Mouse (Mus musculus) cerebellum, postnatal 4 days (tissue): ENCODE measurements at regions not wholly inside any gene's neighbourhood (a gene's known extent, or its start where the extent isn't known, plus 50 kb on each side); places are given as distances from the start of the nearest gene placed in this dataset.

Source experiments
- DNase-seq, 2 experiments: peaks; one replicate each; pipeline ENCODE4 v3.0.0; 2022; ENCODE audit warnings: low spot score in 2 of 2, mixed read lengths in 1 of 2

DNA sequence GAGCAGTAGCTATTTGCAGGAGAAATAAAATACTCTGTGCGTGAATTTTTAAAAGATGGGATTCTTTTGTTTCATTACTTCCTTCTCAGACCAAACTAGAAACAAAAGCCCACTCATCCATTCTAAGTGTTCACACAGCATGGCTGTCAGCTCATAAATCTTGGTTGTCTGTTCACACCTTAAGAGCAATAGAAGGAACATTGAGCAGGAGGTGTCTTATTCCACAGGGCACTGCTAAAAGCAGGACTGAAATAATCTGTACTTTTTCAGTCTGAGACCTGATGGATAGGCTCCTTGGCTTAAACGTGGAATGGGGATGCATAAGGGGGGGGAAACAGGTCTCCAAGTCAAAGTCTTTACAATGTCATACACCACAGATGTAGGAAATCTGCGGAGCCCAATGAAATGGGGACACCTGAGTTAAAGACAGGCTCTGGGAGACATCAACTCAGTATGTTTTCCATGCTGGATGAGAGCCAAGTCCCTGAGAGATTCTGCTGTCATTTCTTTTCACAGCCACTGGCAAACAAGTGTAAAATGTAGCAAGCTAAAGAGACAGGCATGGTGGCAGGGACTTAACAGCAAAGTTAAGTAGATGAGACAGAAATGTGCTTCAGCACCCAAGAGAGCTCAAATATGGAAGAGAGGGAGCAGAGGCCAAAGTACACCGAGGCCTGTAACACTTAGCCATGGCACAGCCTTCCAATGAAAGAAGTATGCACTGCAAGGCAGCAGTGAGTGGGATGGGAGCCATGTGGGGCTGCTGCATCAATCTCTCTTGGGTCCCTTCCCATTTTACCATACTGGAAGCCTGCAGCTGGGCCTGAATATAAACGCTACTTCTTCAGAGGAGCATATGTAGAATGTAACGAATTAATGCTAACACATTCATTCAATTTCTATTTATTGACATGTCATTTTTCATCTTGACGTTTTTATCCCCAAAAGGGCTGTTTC is 2492.0 kb upstream of the Gm7489 start:
- DNase-seq, result no peak

DNA sequence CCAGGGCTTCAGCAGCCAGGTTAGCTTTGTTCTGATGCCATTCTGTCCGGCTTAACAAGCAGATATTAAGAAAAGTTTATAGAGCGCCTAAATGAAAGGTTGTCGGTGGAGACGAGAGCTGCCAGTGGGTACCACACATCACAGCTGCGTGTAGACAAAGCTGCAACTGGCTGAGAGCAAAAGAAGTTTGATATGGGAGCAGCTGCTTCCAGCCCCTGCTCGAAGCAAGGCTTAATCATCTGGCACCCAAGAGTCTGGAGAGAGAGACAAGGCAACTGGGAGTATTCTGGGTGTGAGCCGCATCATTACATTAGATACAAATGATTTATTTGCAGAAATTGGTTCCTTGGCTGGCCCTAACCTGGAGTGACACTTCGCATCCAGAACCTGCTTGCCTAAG is 2488.7 kb upstream of the Gm7489 start:
- DNase-seq, result no peak

DNA sequence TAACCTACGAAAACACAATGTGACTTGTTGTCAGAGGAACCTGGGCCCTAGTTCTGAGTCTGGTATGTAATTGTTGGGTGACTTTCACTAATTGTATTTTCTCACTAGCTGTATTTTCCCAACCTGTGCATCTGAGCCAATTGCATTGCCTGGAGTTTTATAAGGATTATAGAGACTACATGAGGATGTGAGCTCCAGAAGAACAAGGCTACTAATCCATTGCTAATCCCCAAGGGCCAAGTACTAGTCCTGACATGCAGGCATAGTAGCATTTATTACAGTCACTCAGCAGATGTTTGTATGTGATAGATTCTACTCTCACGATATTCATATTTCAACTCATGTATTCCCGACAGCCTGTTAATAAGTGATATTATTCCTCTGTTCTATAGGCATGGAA is 2481.1 kb upstream of the Gm7489 start:
- DNase-seq, result no peak

DNA sequence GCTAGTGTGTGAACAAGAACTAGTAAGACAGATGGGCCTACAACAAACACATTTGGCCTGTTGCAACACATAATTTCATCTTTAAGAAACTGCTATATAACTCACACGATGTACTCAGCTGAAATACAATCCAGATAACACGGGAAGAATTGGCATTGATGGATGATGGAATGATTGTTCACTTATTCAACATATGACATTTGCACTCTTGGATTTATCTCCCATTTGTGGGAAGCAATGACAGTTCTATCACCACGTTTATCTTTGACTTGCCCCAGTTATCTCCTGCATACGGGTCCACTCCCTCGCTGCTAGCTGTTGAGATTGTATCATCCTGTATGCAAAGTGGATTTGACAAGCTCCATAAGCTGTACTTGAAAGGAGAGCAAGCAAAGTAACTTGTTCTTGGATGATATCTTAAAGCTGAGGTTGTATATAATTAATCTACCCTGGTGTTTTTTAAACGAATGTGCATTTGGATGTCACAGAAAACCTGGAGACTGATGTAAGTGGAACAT is 2474.9 kb upstream of the Gm7489 start:
- DNase-seq, result no peak

DNA sequence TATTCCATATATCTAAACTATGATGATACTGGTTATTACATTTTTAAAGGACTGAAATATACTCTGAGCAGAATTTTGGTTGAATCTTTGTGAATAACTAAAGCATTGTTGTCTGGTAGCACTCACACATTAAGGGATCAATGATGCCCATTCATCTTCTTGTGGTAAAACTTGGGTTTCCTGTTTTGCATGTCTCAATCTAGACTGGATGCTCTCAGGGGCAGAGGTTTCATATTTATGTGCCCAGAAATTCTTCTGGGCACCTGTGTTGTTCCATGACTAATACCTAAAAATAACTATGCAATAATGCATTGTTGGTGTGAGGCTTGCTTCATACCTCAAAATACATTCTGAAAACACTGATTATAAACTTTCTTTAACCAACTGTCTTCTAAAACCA is 2472.7 kb upstream of the Gm7489 start:
- no peak for DNase-seq

DNA sequence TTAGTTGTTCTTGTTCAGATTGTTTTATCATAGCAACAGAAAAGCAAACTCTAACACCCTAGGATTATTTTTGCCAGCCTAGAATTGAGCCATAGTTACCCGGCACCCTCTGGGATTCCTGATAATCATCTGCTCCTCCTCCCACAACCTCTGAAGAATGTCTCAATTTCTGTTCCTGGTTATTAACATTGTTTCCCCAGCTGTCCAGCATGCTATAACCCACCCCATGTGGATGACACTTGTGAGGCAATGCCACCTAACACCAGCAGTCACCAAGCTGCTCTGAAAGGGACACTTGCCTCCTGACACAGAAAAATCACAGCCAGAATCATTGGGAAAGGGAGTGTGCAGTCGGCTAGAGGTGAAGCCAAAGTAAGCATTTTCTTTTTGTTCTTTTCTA is 2442.1 kb upstream of the Gm7489 start:
- DNase-seq, result no peak

DNA sequence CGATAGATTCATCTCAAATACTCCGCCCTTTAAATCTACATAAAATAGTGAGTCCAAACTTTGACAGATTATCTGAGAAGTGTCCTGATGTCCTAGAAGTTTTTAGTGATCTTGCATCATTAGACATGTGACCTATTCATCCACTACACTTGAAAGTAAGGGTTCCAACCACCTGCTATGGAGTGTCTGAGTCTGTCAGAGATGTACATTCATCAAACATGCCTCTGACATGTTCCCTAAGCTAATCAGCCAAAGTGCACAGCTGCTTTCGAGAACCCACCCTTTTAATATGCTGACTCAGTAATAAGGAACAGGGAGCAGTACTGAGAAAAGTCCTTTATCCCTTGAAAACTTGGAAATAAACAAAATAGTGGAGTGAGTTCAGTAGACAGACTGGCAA is 2414.8 kb upstream of the Gm7489 start:
- no peak for DNase-seq

DNA sequence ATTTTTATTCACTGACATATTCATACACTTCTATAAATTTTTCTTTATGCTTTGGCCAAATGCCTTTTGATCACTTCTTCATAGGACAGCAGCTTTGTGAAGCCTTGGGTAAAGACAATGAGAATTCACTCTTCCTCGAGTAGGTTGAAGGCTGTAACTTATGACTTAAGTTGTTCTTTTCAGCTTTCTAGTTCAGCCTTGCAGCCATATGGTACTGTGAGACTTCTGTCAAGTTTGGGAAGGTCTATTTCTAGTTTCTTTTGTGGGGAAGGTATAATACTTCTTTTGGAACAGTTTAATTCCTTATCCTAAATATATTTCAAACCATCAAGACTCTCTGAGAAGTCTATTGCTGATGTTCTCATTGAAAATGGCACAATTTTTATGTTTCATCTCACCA is 2413.6 kb upstream of the Gm7489 start:
- no peak for DNase-seq

DNA sequence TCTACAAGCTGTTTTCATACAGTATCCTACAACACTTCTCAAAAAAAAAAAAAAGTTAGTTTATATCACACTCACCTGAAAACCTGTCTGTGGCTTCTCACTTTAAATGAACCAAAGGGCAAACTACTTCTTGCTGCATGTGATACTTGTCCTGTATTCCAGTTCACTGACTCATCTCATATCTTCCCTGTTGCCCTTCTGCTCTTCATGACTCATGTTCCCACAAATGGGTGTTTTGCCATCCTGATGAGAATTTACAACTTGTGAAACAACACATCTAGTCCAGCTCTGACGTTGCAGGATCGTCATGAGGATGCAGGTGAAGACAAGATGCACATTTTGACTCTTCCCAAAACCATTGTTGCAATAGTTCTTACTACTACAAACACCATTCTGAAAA is 2412.7 kb upstream of the Gm7489 start:
- DNase-seq, result no peak

DNA sequence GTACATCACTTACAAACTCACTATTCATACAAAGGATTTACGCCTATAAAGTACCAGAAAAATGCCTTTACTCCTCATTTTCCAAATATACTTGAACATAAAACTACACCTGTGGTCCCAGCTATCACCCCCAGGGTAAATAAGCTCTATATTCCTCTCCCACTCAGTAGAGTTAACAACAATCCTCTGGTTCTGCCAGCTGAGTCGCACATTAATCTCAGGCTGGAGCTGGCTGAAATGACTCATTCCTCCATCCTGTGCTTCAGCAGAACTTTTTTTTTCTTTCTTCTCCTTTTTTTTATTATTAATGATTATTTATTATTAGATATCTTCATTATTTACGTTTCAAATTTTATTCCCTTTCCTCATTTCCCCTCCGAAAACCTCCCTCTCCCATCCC is 2402.8 kb upstream of the Gm7489 start:
- no peak for DNase-seq

DNA sequence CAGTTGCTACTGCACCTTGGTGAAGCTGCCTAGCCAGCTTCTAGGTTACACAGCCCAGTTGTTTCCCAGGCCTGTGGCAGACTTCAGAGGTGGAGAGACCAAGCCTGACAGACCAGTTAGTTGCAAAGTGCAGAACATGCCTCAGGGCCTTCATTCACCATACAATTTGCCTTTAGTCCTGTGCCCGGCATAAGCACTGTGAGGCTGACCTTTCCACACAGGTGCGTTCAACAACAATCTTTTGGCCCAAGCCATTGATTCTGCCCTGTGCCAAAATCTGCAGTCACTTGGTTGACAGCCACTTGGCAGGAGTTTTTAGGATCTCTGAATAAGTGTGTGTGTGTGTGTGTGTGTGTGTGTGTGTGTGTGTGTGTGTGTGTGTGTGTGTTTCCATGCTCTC is 2400.5 kb upstream of the Gm7489 start:
- no peak for DNase-seq

DNA sequence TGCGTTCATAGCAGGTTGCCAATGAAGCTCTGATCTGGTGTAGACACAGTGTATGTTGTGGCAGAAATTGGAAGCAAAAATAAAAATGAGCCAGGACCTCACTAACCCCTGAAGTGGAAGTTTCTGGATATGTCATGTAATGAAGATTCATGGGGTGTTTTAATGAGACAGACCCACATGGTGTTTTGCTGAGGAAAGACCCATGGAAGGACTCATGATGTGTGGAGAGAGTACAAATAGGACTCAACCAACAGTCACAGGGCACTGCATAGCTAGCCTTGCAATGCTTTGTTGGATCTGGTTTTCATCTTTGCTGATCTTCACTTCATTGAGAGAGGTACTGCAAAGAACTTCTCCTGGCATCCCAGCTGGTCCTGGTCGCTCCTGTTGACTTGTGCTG is 2399.2 kb upstream of the Gm7489 start:
- no peak for DNase-seq

DNA sequence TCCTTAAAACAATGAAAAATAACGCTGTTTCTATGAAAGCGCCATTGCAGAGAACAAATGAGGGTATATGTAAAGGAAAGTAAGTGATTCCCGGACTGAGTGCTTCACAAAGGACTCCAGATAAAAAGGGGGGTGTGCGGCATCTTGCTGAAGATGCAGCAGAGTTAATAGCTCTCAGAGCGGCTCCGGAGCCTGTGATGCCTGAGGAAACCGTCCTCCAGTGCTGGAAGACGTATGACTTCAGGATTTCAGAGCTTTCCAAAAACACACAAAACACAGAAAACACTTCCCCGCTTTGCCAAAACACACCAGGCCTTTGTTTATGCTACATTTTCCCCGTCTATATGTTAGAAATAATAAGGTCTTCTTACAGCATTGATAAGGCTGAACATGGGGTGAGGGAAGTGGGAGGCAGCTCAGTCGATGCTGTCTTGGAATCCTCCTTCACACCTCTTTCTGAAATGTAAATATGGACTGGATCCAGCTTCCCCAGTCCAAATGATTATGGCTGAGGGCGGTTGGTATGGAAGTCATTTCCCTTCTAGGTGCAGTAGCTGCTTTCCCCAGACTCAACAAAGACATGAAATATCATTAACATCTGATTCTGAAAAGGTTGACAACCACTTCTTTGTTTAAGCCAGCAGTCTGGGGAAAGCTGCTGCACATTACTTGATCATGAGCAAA is 2382.5 kb upstream of the Gm7489 start:
- no peak for DNase-seq

DNA sequence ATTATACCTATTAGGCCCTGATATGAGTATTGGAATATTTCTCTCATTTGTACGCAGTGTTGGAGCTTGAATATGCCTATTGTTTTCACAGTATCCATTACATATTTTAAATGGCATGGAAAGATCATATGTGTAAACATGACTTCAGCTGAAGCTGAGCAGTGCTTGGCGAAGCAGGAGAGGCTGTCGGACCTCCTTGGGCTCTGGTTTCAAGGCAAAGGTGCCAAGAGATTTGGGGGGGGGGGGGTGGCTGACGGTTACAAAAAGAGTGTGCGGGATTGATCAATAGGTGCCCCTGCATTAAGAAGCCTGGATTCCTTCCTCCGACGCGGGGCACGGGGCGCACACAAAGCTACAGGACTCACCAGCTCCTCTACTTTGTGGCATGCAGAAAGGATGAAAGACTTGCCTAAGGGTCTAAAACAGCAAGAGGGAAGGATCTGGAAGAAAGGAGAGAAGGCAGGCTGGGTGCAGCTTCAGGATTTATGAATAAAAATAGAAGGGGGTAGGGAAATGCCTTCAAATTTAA is 2381.9 kb upstream of the Gm7489 start:
- no peak for DNase-seq

DNA sequence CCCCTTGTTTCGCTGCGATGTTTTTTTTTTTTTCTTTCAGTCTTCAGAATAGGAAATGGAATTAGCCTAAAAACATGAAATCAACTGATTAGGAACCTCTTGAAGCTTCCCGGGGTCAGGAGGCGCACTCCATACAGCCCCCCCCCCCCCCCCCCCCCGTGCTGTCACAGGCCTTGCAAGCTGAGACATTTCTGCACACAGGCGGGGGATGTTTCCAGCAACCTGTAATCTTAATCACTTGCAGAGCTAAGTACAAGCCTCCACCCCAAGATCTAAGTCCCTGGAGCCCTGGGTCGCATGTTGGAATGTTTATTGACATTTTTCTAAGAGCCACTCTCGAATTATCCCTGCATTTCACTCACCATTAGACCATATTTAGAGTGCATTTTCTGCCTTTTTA is 2381.4 kb upstream of the Gm7489 start:
- DNase-seq, result no peak

DNA sequence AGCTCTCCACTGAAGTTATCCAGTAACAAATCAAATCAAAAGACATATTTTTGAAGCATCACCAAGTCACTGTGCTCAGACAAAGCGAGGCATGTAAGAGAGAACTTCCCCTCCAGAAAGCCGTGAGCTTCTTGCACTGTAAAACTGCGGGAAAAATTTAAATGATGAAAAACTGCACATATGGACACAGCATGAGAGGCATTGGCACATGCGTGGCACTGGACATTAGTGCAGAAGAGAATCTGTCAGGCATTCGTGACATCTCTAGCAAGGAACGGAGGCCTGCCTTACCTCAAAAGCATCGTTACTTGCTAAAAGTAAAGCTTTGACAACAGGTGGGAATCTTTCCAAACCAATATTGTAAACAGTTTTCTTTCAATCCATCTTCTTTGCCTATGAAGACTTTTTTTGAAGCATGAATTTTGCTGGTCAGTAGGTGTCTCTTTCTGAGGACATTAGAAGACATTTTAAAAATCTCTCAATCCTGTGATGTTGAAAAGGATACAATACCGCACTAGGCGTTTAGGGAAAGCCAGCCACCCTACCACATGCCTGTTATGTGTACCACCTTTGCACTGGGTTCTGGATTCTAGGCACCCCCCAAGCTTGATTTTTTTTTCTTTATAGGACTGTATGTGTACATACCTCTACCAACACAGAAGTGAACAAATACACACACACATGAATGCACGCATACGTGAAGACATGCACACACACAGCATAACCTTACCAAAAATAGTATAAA is 2380.5 kb upstream of the Gm7489 start:
- DNase-seq, result no peak

DNA sequence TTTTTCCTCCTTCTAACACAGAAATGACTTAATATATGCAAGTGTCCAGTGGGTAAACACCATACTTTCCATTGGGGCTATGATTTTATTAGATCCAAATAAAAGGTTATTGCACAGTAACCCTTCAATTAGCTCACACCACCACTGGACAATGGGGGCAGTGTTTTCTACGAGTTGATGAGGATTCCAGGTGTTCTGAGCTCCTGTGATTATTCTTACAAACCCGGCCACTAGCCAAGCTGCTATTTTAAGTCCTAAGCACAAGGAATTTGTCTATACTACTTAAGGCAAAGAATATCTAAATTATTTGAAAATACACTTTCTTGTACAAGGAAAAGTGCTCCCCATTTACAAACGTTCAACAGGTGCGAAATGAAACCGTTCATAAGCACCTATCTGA is 2379.9 kb upstream of the Gm7489 start:
- no peak for DNase-seq

DNA sequence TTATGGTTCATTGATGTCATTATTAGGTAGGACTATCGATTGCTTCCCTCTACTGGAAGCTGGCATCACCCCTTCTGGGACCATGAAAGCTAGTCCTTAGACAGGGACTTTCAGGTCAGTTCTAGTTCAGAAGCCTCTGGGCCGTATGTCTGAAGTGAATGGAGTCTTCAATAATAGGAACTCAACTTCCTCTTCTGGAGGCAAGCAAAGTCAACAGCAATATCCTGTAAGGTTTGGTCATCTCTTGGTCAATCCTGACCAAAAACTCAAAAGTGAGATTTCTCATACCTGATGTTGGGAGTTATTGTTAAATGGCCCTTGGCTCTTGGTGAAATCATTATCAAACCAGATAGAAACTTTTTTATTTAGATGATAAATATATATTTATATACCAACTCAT is 2377.6 kb upstream of the Gm7489 start:
- DNase-seq, result no peak

DNA sequence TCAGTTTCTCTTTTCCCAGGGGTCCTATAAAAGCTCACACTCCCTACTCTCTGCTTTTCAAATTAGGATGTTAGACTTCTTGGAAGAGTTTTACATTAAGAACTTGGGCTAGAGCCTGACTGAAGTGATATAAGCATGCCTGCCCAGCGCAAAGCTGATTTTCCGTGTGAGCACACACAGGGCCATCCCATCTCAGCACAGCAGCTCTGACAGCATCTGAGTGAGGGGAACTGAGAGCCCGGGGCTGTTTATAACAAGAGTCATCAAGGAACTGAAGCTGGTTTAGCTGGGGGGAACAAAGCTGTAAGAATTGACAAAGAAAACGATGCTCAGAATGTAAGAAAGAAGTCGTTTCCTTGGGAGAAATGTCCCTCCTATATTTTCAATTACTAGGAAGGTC is 2373.4 kb upstream of the Gm7489 start:
- DNase-seq, result no peak

DNA sequence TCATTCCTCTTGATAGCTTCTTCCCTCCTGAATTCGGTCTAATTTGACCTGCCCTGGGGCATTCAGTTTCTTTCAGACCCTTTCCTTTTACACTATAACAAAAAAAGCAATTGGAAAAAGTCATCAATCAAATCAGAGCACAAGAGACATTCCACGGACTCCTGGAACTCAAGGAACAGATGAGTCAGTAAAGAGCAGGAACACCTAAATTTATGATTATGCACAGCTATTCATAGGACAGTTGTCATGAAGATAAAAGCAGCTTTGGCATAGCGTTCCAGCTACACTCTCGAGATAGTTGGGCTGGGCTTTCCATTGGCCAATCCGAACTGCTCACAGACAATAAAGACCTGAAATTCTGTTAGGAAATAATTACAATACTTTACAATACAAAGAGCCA is 2348.4 kb upstream of the Gm7489 start:
- DNase-seq, result no peak

DNA sequence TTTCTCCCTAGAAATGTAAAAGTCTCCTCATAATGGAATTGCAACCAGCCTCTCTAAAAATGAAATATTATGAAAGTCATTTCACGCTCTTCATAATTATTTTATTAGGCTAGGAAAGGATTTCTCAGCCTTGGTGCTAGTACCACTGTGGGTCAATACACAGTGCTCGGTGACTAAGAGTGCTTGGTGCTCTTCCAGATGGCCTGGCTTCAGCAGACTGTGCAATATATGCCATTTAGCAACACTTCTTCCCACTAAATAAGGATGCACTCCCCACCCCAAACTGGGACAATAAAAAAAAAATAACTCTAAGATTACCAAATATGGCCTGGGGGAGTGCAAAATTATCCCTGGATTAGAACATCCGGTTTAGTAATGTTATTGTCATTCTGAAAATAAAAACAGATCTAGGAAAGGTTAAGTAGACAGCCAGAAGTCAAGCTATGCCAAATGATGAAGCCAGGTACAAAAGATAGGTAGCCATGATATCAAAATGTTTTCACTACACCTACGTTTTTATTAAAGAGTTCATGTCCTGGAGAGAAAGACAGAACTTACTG is 2333.4 kb upstream of the Gm7489 start:
- no peak for DNase-seq

DNA sequence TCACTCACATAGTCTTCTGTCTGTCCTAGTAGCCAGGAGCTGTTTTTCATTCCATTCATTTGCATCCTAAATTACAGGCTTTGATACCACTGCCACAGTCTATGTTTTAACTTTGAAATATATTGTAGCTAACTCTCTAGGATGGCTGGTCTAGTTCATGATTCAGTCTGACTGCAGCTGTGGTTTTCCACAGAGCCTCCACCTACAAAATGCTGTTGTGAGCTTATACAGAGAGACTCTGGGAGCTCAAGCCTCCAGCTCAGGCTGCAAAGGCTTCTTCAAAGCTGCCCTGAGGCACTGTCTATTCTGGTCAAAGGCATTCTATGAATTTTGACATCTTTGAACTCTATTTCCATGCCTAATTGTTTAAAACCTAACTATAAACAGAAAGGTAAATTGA is 2326.5 kb upstream of the Gm7489 start:
- no peak for DNase-seq
